Mouse (Mus musculus) heart, postnatal 0 days (tissue): ENCODE results near the gene Tcea3. TPM values are rescaled to one million over a fixed set of nuclear protein-coding genes. Genes with fewer than 3 reads are reported as not detected.
A peak's percentile ranks its signal among the peaks of the same experiment; 100 is the strongest.

Source experiments
- ATAC-seq: fragments of 200-750 bp; cut with Nextera tagmentation; 2 replicates; pipeline ENCODE4 v1.8.0; 2017; ENCODE audit warnings: low read depth, moderate number of reproducible peaks, moderate library complexity; ENCODE audit not compliant: insufficient read depth
- DNase-seq: peaks from one replicate; pipeline ENCODE4 v3.0.0-alpha.2; 2016; ENCODE audit warnings: low spot score
- H3K27ac ChIP-seq: fragments of 300-500 bp; sonication (generic); 2 replicates; pipeline ENCODE4 v1.5.1; 2014; ENCODE audit warnings: low read depth, mild to moderate bottlenecking
- H3K27me3 ChIP-seq: fragments of 300-500 bp; sonication (generic); 2 replicates; pipeline ENCODE4 v1.6.1; 2014; ENCODE audit warnings: low read length, mixed read lengths; ENCODE audit not compliant: control insufficient read depth, insufficient read depth
- H3K36me3 ChIP-seq: fragments of 300-500 bp; sonication (generic); replicated peaks from 2 replicates; pipeline ENCODE4 v1.6.1; 2014; ENCODE audit warnings: low read length, mixed read lengths; ENCODE audit not compliant: control insufficient read depth, insufficient read depth
- H3K4me1 ChIP-seq: fragments of 300-500 bp; sonication (generic); 2 replicates; pipeline ENCODE4 v1.6.1; 2014; ENCODE audit warnings: antibody characterized with exemption; ENCODE audit not compliant: control insufficient read depth, insufficient read depth
- H3K4me2 ChIP-seq: fragments of 300-500 bp; sonication (generic); 2 replicates; pipeline ENCODE4 v1.6.1; 2014; ENCODE audit warnings: low read depth, mild to moderate bottlenecking, low read length, moderate library complexity
- H3K4me3 ChIP-seq: fragments of 300-500 bp; sonication (generic); 2 replicates; pipeline ENCODE4 v1.5.1; 2014; ENCODE audit warnings: low read depth, low read length
- H3K9ac ChIP-seq: fragments of 300-500 bp; sonication (generic); replicated peaks from 2 replicates; pipeline ENCODE4 v1.6.1; 2014; ENCODE audit warnings: low read depth, low read length, mixed read lengths
- H3K9me3 ChIP-seq: fragments of 300-500 bp; sonication (generic); replicated peaks from 2 replicates; pipeline ENCODE4 v1.6.1; 2016; ENCODE audit warnings: low read length; ENCODE audit not compliant: control insufficient read depth
- CTCF ChIP-seq: IDR thresholded peaks from 2 replicates; pipeline ENCODE4 v1.5.1; 2016; ENCODE audit warnings: antibody characterized with exemption, control low read depth, low read depth
- EP300 ChIP-seq: IDR thresholded peaks from 2 replicates; pipeline ENCODE4 v1.6.1; 2016; ENCODE audit warnings: antibody characterized with exemption, low read depth
- WGBS: fragments of 180-500 bp; shearing (Covaris S2); extraction: QIAGEN DNeasy Blood & Tissue Kit; methylation state at CpG from one replicate; pipeline ENCODE4 v1.1.7; 2014; 5-methylcytosine and 5-hydroxymethylcytosine counted together
- polyA plus RNA-seq: library from polyadenylated mRNA; unstranded; fragments of >200 nt; fragmentation: Nextera tagmentation; extraction: Ambion mirVana; gene quantifications from 2 replicates; pipeline ENCODE4 v1.2.1, GENCODE M21; 2015
- total RNA-seq: library from RNA; depleted of rRNA; stranded (reverse); fragments of >200 nt; gene quantifications from 2 replicates; pipeline ENCODE4 v1.2.3, GENCODE M21; 2014; ENCODE audit warnings: low replicate concordance; rRNA removed

Tcea3 gene
- 28.6 and 36.6 TPM in 2 replicates for total RNA-seq
- 103 and 105 TPM in 2 replicates for polyA plus RNA-seq

DNA sequence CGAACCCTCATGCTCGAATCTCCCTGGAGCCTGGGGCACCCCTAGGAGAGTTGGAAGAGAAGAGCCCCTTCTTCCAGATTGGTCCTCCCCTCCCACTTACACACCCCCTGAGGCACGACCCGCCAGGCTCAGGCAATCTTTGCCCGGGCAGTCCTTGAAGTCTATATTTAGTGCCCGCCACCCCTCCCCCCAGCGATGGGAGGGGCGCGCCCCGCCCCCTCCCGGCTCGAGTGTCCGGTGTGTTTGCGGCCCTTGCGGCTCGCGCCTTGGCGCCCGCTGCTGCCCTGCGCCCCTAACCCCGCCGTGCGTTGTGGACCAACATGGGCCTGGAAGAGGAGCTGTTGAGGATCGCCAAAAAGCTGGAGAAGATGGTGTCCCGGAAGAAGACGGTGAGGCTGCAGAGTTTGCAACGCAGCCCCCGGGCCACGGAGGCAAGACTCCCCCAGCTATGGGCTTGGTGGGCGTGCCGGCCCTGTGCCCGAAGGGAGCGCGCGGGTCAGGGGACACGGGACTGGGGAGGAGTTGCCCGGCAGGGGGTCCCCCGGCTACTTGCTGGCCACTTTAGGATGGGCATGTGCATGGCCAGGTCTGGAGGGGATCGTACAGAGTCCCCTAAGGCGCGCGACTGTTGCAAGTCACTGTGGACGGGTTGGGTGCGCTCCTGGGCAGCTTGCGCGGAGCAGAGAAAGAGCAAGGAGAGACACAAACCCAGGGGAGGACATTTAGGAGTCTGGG lies at the start of gene Tcea3:
Gene Tcea3 (plus strand): TSS at position 1 of the 735 bp plus-strand sequence.
- peak; percentile 84 for DNase-seq

DNA sequence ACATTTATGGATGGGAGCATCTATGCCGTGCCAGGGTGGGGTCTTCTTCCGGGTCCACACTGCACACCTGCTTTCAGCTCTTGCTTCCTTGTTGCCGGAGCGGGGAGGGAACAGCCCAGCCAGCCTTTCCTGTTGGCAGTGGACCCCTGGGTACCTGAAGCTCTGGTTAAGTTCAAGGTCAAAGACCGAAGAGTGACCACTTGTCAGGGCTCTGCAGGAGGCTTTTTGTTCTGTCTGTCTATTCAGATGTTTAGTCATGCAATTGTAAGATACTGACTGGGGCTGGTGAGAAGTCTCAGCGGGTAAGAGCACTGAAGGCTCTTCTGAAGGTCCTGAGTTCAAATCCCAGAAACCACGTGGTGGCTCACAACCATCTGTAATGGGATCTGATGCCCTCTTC lies 48.7 kb upstream of the Tcea3 start:
- Histone ChIP-seq H3K27ac (no peak overlapping the region), H3K36me3 (no peaks in the 10 kb centered on the region), H3K9me3 (no peaks in the 10 kb centered on the region), H3K27me3 (peaks cover 5% of the 10 kb centered on the region; the same call in 1 of the 2 replicates), H3K4me2 (no peak overlapping the region), H3K4me3 (no peak overlapping the region), H3K9ac (no peak overlapping the region), H3K4me1 (no peaks in the 10 kb centered on the region)
- ATAC-seq = no peak
- 78% methylated on average over 7 of the region's 7 CpGs for WGBS
- DNase-seq = no peak
- TF ChIP-seq EP300 (no peak), CTCF (no peak)

More for the DNA sequence above, at the start of gene Tcea3:
- peak; percentile 80 for ATAC-seq
- H3K4me3 ChIP-seq = peak within 1 kb of the TSS; percentile 84
- TF ChIP-seq EP300 = peak; percentile 55
- TF ChIP-seq CTCF = no peak
- peak within 1 kb of the TSS; percentile 96 for H3K4me2 ChIP-seq
- H3K9me3 ChIP-seq = no peaks in the 10 kb centered on the region
- peaks cover 16% of the 10 kb centered on the region for H3K4me1 ChIP-seq
- H3K9ac ChIP-seq = peak within 1 kb of the TSS; percentile 76
- peaks cover 14% of the 10 kb centered on the region; the same call in 1 of the 2 replicates for H3K27me3 ChIP-seq
- peak within 1 kb of the TSS; percentile 69 for H3K27ac ChIP-seq
- H3K36me3 ChIP-seq = no peaks in the 10 kb centered on the region
- WGBS = 1% methylated on average over 46 of the region's 46 CpGs

DNA sequence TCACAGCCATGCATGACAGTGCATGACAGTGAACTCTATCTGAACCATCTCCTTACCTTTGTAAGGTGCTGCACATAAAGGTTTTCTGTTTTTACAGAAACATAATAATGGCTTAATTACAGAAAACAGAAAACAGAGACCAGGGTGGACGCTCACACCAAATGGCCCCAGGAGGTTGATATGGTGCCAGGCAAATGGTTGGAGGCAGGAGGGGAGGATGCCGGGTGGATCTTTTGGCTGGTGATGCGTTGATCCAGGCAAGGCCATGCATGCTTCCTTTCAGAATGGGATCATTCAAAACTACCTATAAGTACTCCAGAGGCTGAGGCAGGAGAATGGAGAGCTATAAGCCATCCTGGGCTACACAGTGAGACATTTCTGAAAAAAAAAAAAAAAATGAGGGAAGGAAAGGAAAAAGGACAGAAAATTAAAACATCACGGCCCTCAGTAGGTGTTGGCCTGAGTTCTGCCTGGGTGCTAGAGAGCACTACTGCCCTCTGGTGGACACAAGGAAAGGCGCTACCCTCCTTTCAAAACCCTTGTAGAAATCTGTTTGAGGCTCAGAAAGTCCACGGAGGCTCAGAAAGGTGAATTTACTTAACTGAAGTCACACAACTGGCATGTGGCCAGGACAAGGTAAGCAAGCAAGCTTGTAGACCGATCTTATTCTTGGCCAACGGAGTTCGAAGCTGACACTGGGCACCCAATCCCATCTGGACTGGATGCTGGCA lies 47.8 kb upstream of the Tcea3 start:
- TF ChIP-seq CTCF (peak; percentile 90), EP300 (no peak)
- 27% methylated on average over 9 of the region's 9 CpGs for whole genome bisulfite sequencing
- Histone ChIP-seq H3K27ac (no peak overlapping the region), H3K27me3 (peaks cover 5% of the 10 kb centered on the region; the same call in 1 of the 2 replicates), H3K4me1 (no peaks in the 10 kb centered on the region), H3K4me2 (no peak overlapping the region), H3K9me3 (no peaks in the 10 kb centered on the region), H3K4me3 (no peak overlapping the region), H3K36me3 (no peaks in the 10 kb centered on the region), H3K9ac (no peak overlapping the region)
- DNase-seq (peak; percentile 67), ATAC-seq (0 out of 2 replicates have a peak, but pooled peaks have one; percentile 27)

DNA sequence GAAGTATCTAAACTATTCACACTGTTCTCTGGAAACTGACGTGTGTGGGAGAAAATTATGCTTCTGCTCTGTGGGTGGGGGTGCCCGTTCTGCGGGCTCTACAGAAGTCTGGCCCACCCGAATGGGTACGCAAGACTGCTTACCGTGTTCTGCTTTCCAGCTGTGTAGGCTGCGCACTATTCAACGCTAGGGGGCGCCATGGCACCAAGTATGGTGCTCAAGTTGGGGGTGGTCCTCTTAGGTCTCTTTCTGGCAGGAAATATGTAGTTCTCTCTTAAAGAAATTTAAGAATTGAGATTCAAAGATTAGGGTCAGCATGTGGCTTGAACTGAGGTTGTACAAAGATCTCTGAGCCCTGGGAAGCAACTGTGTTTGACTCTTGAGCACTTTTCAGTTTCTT lies 45.0 kb upstream of the Tcea3 start:
- ATAC-seq (no peak), DNase-seq (peak; percentile 61)
- peaks cover 5% of the 10 kb centered on the region; the same call in 1 of the 2 replicates for H3K27me3 ChIP-seq
- no peaks in the 10 kb centered on the region for H3K36me3 ChIP-seq
- H3K9me3 ChIP-seq = no peaks in the 10 kb centered on the region
- H3K4me2 ChIP-seq = no peak overlapping the region
- TF ChIP-seq EP300 (no peak), CTCF (peak; percentile 85)
- H3K9ac ChIP-seq = no peak overlapping the region
- H3K27ac ChIP-seq = no peak overlapping the region
- H3K4me1 ChIP-seq = peaks cover 12% of the 10 kb centered on the region
- 6% methylated on average over 9 of the region's 9 CpGs for WGBS
- no peak overlapping the region for H3K4me3 ChIP-seq

DNA sequence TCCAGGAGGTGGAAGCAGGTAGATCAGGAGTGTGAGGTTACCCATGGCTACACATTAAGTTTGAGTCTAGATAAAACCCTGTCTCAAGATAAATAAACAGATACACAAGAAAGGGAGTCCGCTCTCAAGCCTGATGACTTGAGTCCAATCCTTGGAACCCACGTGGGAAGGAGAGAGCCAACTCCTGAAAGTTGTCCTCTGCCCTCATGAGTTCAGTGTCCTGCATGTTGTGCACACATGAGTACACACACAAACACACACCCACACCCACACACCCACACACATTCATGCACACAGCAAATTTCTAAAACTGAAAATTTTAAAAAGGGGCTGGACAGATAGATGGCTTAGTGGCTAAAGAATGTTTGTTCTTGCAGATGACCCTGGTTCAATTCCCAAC lies 42.8 kb upstream of the Tcea3 start:
- WGBS = 75% methylated on average over 2 of the region's 2 CpGs
- Histone ChIP-seq H3K27me3 (peaks cover 5% of the 10 kb centered on the region; the same call in 1 of the 2 replicates), H3K4me3 (no peak overlapping the region), H3K9me3 (no peaks in the 10 kb centered on the region), H3K4me2 (no peak overlapping the region), H3K36me3 (no peaks in the 10 kb centered on the region), H3K9ac (no peak overlapping the region), H3K27ac (no peak overlapping the region), H3K4me1 (peaks cover 12% of the 10 kb centered on the region)
- no peak for ATAC-seq
- TF ChIP-seq CTCF (no peak), EP300 (no peak)
- no peak for DNase-seq
